Mouse (Mus musculus): ENCODE data around the gene Cfap45.

The Cfap45 gene

DNA sequence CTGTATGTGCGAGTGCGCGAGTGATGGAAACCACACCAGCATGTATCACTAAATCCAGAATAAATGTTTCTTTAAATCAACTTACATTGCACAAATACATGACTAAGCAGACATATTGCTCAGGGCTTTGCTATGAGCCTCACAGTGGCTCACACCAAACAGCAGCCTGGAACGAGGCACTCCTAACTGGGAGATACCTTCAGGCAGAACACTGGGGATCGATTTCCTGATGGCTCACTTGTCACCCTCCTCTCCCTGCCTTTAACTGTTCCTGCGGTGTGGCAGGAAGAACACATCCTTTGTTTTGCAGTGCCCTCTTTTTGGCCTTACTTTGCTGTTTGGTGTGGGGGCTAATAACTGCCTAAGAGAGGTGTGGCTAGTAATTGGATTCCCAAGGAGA is 957 bp upstream of the Cfap45 start:
- DNase-seq = no peak

DNA sequence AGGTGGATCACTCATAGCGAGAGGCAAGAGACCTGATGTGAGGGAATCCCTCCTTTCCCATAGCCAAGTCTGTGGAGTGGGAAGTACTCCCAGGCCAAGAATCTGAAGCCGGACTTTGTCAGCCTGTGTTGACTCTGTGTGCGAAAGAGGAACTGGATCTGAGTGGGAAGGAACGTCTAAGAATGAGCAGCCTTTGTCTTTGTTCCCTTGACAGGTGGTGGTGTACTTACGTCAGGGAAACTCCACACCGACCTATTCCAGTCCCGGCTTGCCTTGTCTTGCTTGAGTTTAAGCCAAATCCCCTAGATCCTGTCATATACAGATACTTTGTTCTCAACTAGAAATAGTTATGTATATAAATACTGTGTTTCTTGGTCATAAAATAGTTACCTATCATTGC is 1.9 kb downstream of the Cfap45 start:
- DNase-seq = no peak

- DNase-seq = peak; percentile 77 to 93
These were observed 3.1 kb downstream of the Cfap45 start for GRCm38 (mm10) chr1:172523699-172524101.

- DNase-seq = peak; percentile 70 to 73
These were observed 4.6 kb downstream of the Cfap45 start for GRCm38 (mm10) chr1:172525027-172525764.

GRCm38 (mm10) chr1:172525971-172526370 is 5.4 kb downstream of the Cfap45 start:
- no peak for DNase-seq

GRCm38 (mm10) chr1:172526380-172527081 is 5.9 kb downstream of the Cfap45 start:
- DNase-seq = peak; percentile 70 to 83

GRCm38 (mm10) chr1:172527431-172527830 is 6.8 kb downstream of the Cfap45 start:
- no peak for DNase-seq

- DNase-seq = peak; percentile 87 to 95
These were observed 8.1 kb downstream of the Cfap45 start for GRCm38 (mm10) chr1:172528701-172529100.

DNA sequence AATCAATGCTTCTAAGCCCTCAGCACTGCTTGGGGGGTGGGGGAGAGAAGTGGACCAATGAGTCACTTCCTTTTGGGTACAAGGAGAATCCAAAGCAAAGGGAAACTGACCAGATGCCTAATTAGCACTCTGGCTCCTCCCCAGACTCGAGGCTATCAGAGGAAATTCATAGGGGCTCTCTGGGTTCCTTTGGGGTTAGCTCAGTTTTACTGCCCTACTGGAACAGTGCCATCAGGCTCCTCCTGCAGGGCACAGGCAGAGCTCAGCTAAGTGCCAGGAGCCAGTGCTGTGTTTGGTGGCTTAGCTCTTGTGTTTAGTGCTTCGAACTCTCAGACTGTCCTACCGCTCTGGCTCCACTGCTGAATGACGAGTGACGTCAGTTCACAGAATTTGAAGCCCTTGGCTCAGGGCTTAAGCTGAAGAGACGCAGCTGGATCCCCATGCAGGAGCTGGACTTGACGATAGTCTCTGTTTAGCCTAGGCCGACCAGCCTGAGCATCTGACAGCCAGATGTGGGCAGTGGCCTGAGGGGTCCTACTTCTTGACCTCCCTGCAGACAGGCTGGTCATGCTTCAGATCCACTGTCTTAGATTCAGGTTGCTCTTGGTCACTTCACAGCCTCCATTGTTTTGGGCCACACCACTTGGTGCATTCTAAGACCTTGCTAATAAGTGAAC is 10.1 kb downstream of the Cfap45 start:
- DNase-seq = peak in 1 of 2 experiments; percentile 35

DNA sequence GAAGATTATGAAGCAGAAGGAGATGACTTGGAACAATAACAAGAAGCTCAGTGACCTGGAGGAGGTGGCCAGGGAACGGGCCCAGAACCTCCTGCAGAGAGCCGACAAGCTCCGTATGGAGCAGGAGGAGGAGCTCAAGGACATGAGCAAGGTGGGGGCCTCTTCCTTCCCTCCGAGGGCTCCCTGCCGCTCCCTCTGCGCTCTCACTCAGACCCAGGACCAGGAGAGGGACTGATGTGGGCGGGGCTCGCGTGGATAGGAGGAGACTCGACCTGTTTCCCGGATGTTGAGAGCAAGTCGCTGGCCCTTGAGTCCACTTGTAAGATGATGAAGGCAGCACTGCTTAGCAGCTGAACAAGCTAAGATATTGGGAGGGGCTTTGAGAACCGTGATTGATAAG is 11.9 kb downstream of the Cfap45 start:
- DNase-seq = peak; percentile 70 to 75

GRCm38 (mm10) chr1:172535116-172535515 is 14.5 kb downstream of the Cfap45 start:
- no peak for DNase-seq

GRCm38 (mm10) chr1:172539827-172540226 is 19.2 kb downstream of the Cfap45 start:
- no peak for DNase-seq

GRCm38 (mm10) chr1:172540283-172540820 is 19.8 kb downstream of the Cfap45 start:
- DNase-seq = no peak

DNA sequence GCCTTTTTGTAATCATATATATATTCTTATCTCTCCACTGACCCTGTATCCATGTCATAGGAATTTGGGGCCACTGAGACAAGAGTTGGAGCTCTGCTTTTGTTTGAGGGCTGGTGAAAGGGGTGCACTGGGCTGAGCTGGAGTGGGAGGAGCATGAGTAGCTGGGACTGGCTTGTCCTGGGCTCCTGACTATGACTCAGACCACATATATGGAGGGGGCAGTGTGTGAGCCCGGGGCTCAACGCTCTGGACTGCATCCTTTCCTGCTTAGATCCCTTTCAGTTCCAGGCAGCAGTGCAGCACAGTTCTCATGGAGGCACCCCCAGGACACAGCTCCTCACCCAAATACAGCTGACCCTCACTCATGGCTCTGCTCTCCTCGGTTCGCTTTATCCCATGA is 25.5 kb downstream of the Cfap45 start:
- DNase-seq = no peak

GRCm38 (mm10) chr1:172548501-172548900 is 27.9 kb downstream of the Cfap45 start:
- DNase-seq = peak in 1 of 2 experiments; percentile 21

DNA sequence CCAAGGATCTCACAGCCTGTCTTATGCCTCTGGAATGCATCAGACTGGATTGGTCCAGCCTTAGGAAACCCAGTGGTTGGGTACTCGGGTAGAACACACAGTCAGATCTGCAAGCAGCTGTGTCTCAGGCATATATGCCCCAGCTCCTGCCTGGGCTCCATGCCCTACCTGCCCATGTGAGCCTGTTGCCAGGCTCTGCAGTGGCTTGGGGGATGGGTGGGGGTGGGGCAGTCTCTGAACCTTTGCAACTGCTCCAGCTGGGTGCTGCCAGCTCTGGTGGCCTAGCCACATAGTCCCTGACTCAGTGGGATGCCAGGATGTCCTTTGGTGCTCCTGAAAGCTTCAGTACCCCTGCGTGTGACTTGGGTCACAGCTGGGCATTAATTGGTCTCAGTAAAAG is 28.7 kb downstream of the Cfap45 start:
- DNase-seq = no peak

DNA sequence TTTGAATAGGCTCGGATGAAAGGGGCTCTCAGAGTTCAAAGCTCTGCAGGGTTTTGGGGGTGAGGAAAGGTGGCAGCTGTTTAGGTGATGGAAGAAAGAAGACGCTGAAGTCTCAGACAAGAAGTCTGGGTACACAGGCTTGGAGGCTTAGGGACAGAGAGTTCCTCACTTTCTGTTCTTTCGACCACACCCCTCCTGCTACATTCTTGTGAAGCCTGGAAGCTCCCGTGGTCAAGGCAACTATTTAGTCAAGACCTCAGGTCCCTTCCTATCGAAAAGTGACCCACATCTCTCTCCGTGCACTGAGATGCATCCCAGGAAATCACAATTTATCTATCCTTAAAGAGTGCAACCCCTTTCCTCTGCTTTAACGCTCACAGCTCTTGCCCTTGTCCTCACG is 29.1 kb downstream of the Cfap45 start:
- DNase-seq = no peak

DNA sequence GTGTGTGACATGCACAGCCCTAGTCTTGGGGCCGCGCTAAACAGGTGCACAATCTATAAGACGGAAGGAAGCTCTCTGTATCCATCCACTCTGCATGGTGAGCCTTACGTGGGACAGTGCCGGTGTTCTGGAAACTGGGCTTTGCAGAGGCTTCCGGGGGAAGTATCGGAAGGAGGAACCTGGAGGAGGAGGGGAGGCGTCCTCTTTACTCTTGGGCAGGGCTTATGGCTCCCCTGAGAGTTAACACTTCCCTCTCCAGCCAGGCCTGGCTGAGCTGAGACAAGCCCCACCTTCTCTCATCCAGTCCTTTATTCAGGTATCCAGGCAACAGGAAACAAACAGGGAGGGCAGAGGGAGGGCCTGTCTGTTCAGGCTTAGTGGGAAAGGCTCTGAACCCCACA is 29.9 kb downstream of the Cfap45 start:
- DNase-seq = peak; percentile 72 to 75

DNA sequence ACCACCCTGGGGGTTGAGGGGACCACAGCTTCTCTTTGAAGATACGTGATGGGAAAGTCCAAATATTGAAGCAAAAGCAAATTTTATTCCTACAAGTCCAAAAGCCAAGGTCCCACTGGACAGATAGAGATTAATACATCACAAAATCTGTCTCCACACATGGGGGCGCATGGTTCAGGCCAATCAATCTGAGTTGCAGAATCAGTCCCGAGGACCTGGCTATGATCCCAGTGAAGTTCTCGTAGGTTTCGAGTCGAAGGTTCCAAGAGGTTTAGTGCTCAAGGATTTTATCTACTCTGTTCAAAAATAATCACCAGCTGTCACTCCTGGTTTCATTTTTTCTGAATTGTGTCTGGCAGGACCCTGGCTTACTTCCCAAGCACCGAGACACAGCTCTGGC is 30.4 kb downstream of the Cfap45 start:
- no peak for DNase-seq

GRCm38 (mm10) chr1:172552623-172553022 is 32.0 kb downstream of the Cfap45 start:
- DNase-seq = peak in 1 of 2 experiments; percentile 28

GRCm38 (mm10) chr1:172555638-172556037 is 35.0 kb downstream of the Cfap45 start, which contains the start of gene Vsig8:
Vsig8 (plus strand) TSS chr1:172555938.
- DNase-seq = no peak

DNA sequence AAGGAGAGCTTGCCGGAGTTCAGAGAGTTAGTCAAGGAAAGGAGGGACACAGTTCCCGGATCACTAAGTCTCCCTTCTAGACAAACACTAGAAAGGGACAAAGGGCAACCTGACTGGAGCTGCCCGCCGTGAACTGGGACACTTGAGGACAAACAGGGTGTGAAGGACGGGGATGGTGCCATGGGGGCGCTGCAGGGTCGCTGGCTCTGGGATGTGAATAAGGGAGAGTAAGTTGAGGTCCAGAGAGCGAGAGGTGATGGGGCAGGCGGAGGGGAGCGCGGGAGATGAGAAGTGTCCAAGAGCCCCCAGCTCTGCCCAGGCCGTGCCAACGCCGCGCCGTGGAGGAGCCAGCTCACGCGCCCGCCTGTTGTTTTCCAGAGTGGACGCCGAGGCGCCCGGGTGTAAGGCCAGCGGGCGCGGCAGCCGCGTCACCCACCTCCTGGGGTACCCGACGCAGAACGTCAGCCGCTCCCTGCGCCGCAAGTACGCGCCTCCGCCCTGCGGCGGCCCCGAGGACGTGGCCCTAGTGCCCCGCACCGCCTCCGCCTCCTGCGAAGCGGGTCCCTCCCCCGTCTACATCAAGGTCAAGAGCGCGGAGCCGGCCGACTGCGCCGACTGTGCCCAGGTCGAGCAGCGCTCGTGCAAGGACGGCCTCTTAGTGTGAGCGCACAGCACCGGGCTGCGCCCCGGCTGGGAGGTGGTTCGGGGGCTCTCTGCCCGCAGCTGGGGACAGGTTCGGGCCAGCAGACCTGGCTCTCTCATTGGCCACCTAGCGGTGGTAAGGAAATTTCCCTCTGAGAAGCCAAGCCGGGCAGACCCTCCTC is 42.3 kb downstream of the Cfap45 start:
- DNase-seq = peak; percentile 83 to 87

- DNase-seq = no peak
These were observed 42.8 kb downstream of the Cfap45 start for GRCm38 (mm10) chr1:172563465-172563828.

Measured in lung, postnatal 4 days (tissue).